Mouse (Mus musculus) layer of hippocampus, adult 9-10 months (tissue): Measurements from ENCODE around the gene Dact3.

Source experiments
- DNase-seq: peaks from one replicate; pipeline ENCODE4 v3.0.0; 2022; ENCODE audit warnings: low spot score

The Dact3 gene

GRCm38 (mm10) chr7:16916342-16917265 is 41.5 kb downstream of the Dact3 start:
- no peak for DNase-seq

DNA sequence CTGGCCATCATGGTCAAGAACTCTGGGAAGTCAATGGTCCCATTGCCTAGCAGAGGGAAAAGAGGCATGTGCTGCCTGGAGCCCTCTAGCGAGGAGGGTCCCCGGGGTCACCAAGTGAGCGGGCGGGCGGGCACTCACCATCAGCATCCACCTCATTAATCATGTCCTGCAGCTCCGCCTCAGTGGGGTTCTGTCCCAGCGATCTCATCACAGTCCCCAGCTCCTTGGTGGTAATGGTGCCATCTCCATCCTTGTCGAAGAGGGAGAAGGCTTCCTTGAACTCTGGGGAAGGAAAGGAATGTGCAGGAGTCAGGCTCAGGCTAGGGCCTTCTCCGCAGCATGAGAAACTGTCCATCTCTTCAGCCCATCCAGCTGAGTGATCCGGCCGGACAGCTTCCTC is 42.3 kb downstream of the Dact3 start:
- DNase-seq, result no peak

GRCm38 (mm10) chr7:16918014-16918413 is 42.9 kb downstream of the Dact3 start:
- no peak for DNase-seq

- no peak for DNase-seq
Observed at GRCm38 (mm10) chr7:16918670-16919069, 43.6 kb downstream of the Dact3 start.

GRCm38 (mm10) chr7:16919395-16920149 is 44.5 kb downstream of the Dact3 start:
- no peak for DNase-seq

DNA sequence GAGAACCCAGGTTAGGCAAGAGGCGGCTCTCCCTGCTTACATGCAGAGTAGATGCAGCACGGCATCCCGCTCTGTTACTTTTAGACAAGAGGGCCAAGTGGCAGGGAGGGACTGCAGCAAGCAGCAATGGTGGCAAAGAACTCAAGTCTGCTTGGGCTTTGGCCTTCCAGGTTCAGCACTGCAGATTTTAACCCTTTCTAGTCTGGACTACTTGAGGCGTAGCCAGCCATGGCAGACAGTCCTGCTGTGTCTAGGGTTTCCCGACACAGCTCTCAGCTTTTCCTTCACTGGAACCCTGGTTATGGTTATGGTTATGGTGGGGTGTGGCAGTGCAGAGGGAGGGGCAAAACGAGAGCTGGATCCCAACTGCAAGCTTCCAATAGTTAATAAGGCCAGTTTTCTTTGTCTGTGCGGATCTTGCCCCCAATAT is 45.0 kb downstream of the Dact3 start:
- no peak for DNase-seq

DNA sequence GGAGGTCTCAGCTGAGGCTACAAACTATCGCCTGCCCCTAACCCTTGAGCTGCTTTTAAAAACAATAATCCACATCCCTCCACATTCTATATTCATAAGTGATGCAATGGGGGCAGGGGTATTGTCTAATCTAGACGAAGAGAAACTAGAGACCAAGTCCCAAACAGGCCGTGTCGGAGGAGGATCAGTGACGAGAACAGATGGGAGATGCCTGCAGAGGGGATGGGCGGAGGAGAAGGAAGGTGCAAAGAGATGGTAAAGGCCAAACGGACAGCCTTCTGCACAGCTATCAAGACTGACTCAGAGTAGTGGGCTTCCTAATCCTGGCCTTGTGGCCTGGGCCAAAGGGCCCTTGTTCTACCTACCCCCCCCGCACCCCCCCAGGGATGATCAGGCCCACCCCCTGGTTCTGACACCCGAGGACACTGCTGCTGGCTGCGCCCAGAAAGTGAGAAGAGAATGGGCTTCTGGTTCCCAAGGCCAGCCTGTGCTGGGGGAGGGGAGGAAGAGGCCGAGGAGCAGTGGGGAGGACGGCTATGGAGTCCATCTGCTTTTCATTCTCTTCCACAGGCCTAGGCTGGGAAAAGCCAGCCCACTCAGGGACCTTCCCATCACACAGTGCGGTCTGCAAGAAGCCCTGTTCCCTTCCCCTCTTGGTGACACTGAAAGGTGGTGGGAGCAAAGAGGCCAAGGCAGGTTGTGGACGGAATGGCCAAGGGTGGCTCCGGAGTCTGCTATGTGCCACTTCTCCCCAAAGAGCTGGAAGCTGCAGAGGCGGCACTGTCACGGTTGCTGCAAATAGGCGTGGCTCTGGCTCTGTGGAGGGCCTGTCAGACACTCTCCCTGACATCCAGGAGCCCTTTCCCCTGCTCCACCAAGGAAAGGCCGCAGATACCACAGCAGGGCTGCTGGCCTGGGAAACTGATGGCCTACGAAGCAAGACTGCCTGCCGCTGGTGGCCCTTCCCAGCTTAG is 46.0 kb downstream of the Dact3 start:
- no peak for DNase-seq

- DNase-seq, result no peak
Observed at GRCm38 (mm10) chr7:16921881-16922335, 46.8 kb downstream of the Dact3 start.

- no peak for DNase-seq
Observed at GRCm38 (mm10) chr7:16922360-16922973, 47.4 kb downstream of the Dact3 start.

DNA sequence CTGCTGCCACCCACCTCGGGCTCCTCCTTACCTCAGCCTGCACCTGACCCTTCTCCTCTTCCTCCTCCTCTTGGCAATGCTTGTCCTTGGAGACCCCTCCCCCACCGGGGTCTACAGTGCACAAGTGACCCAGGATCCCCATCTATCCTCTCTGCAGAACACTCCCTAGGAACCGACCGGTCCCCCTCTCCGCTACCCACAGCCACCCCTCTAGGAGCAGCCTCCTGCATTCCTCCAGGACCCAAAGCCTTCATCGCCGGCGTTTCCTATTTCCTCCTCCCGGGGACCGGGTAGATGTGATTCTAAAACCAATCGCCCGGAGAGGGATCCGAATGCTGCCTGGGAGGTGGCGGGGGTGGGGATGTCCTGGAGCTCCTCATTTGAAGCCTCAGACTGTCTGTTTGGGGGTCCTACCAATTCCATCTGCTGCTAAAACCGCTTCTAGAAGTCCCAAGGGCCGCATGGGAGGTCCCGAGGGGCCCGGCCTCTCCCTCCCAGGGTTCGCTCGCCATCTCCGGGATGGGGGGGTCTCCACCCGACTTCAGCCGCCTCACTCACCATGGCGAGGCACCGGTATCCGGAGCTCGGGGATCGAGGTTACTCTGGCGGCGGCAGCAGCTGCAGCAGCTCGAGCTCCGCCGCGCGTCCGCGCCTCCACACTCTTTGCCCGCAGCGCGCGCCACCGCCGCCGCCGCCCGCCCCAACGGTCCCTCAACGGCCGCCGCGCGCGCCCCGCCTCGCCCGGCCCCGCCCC is 48.3 kb downstream of the Dact3 start:
- no peak for DNase-seq

DNA sequence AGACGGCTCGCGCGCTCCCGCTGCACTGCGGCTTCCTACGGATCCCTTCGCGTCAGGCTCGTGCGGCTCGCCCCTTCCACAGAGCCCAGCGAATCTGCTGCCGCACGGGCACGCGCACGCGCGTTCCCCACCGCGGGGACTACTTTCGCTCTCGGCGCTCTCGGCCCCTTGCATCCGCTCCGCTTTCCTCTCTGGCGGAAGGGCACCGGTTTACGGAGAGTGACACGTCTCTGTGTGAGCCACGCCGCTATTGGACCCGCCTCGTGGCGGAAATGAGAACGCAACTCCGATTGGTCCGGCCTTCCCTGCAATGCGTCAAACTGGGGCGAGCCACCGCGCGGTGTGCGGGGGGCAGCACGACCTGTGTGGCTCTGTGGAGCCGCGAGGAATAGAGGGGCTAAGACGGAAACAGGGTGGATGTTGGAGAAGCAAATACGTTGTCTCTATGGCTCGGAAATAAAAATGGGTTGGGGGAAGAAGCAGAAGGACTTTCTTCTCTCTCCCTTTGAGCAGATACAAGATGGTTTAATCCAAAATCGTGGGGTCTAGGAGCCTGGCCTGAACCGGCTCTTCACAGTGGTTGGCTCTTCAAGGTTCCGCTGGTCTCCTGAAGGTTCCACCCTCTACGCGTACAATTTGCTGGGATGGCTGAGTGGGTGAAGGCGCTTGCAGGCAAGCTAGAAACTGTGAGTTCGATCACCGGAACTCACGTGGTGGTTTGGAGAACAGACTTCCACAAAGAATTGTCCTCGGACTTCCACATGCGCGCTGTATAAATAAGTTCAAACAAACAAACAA is 49.1 kb downstream of the Dact3 start, which contains the start of gene Calm3:
TSS of gene Calm3 (minus strand) at position 78 of the 798 bp plus-strand sequence.
- DNase-seq, result peak; percentile 100

DNA sequence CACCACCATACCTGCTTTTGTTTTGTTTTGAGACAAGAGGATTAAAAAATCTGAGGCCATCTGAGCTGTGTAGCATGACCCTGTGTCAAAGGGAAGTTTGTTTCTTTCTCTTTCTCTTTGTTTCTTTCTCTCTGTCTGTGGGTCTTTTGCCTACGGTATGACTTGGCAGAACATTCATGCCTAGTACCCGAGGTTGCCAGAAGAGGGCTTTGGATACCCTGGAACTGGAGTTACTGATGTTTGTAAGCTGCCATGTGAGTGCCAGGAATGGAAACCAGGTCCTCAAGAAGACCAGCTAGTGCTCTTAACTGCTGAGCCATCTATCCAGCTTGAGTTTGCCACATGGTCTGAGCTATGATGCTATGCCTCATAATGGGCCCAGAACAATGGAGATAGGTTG is 53.2 kb downstream of the Dact3 start:
- DNase-seq, result no peak

- DNase-seq, result peak; percentile 84
Observed at GRCm38 (mm10) chr7:16930850-16931249, 55.7 kb downstream of the Dact3 start.

DNA sequence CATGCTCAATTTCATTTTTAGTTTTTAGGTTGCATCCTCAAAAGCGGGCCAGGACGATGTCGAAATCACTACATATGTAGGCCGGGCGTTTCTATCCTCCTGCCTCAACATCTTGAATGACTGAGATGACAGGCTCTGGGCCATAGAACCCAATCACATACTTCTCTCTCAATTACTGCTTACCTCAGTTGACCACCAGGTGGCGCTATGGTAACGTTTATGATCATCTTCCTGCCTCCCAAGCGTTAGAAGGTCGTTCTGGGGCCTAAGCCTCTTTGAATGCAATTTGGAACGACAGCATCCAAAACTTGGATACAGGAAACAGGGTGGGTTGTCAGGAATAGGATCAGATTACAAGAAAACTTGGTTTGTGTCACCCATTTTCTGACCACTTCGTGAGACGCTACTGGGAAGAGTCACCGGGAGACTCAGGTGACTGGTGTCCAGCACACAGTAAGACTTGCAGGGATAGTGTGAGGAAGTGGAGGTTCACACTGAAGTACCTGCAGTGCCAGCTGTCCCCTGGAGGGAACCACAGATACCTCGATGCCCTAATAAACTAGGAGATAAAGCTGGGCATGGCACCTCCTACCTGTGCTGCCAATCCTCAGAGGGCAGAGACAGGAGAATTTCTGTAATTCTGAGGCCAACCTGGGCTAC is 57.0 kb downstream of the Dact3 start:
- DNase-seq, result peak; percentile 88

DNA sequence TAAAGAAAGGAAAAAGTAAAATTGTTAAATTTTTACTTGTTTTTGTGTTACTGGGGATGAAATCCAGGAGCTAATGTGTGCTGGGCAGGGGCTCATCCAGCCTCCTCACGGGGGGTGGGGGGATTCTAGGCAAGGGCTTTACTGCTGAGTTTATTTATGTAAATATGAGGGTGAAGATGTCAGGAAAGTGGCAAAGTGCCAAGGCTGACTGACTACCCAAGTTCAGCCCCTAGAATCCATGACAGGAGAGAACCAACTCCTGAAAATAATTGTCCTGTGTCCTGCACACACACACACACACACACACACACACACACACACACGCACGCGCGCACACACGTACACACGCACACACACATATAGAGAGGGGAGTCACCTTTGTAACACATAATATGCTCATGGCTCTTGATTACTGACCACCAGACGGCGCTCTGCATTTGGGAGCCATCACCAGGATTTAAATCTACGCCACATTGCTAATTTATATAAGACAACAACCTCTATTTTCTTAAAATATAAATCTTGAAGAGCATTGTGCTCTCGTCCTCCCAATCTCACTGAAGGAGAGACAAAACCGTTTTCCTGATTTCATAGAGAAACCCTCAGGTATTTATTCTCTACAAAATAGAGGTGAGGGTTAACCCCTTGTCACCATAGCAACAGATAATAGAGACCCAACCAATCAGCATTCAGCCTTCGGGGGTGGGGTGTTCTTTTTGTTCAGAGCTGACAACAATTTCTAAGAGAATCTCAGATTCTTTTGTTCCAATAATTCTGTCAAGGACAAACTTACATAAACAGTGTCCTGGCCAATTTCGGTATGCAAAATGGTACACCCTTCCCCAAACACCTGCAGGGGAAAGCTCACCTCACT is 57.8 kb downstream of the Dact3 start:
- DNase-seq, result no peak
